Mouse (Mus musculus): ENCODE results near the gene Eif4g1. TPM values are rescaled to one million over a fixed set of nuclear protein-coding genes. Genes with fewer than 3 reads are reported as not detected.

Eif4g1 gene
- 202 and 210 TPM in 2 replicates for polyA plus RNA-seq (2012; rRNA removed)

DNA sequence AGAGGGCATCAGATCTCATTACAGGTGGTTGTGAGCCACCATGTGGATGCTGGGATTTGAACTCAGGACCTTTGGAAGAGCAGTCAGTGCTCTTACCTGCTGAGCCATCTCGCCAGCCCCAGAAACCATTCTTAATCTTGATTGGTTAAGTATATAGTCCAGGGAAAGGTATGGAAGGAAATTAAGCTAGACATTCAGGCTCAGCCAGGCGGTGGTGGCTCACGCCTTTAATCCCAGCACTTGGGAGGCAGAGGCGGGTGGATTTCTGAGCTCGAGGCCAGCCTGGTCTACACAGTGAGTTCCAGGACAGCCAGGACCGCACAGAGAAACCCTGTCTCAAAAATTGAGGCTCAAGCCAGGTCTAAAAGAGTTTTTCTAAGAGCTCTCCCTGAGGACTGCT lies at the start of gene Eif4g1:
TSS of gene Eif4g1 (plus strand) at position 301 of the 400 bp plus-strand sequence.

DNA sequence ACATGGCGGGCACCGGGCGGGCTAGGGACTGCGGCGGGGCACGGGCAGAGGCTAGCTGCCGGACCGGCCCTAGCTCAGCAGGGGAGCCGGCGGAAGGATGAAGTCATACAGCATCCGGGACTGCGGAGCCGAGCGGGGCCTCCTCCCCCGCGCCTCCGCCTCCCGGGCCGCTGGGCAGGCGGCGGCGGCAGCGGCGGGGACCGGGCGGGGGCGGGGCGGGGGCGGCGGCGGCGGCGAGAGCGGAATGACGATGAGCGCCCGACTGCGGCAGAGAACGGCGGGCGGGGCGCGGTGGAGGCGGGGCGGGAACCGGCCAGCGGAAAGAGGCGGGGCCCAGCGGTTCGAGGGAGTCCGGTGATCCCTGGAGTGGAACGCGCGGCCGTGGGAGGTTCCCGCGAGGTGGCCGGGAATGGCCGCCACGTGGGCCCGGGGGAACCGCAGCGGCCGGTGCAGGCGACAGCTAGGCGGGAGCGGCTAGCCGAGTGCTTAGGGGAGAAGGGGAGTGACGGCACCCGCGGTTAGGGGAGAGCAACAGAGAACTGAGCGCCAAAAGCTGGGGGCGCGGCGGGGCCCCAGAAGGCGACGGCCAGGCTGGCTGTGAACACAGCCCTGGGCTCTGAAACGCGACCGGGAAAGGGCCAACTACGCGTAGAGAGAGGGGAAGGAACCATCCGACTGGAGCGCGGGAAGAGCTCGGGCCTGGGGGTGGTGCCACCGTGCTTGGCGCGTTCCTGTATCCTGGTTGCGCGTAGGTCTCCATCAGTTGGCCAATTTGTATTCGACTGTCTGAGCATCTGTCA lies 46.7 kb upstream of the Eif4g1 start, which contains the start of gene Camk2n2:
TSS of gene Camk2n2 (minus strand) at position 97 of the 800 bp plus-strand sequence.

DNA sequence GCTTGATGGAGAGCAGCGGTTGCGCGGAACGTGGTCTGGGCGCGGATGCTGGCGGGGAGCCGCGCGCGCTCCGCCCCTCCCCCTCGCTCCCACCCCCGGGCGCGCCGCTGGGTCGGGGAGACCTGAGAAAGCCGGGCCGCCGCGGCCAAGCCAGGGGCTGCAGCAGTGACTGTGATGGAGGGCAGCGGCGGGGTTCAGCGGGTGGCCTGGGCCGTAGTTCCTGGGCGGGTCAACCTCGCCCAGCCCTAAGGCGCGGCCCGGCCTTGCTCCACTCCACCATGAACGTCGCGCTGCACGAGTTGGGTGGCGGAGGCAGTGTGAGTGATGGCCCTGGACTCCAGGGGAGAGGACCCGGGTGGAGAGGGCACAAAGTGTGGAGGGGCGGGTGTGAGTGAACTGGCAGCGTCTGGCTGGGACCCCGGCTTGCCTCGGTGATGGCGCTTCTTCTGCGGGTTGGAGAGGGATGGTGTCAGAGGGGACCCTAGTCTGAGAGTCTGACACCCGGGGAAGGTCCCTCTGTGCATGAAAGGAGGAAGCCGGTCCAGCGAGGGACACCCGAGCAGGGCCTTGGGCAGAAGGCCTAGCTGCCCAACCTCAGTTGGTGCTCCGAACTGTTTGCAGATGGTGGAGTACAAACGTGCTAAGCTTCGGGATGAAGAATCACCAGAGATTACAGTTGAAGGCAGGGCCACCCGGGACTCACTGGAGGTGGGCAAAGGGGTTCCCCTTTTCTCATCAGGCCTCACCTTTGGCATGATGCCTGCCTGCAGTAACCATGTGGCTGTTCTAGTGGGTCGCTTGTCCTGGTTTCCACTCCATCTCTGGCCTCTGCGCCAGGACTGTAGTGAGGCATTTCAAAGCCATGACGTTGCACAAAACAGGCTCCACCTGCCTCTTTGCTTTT lies 38.1 kb upstream of the Eif4g1 start, which contains the start of gene Ece2:
TSS of gene Ece2 (plus strand) at position 98 of the 904 bp plus-strand sequence.

DNA sequence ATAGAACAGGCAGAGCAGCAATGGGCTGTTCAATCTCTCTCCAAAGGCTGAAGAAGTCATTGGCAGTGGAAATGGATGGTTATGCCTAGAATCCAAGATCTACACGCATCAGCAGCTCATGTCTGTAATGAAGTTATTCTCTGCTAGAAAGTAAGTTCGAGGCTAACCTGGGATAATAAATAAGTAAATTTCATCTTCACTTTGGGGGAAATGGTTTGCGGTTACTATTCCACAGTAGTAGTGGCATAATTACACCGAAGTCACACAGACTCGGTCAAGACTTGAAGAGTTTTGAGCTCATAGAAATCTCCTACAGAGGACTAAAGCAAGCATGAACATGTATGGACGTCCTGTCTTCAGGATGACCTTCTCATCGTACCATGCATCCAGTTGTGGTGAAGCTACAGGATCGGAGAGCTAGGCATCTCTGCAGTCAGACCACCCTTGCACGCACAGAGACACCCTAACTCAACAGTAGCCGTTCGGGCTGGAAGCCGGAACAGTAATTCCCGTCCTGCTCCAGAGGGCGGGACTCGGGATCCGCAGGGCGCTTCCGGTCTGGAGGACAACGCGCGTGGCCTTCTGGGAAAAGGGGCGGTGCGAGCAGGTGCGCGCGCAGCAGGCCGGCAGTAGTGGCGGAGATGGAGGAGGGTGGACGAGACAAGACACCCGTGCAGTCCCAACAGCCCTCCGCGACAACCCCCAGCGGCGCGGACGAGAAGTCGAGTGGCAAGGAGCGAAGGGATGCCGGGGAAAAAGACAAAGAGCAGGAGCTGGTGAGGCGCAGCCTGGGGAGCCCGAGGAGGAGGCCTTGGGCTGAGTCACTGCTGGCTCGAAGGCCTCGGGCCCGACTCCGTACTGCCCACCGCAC lies 16.8 kb upstream of the Eif4g1 start, which contains the start of gene Psmd2:
TSS of gene Psmd2 (plus strand) at position 577 of the 871 bp plus-strand sequence.

DNA sequence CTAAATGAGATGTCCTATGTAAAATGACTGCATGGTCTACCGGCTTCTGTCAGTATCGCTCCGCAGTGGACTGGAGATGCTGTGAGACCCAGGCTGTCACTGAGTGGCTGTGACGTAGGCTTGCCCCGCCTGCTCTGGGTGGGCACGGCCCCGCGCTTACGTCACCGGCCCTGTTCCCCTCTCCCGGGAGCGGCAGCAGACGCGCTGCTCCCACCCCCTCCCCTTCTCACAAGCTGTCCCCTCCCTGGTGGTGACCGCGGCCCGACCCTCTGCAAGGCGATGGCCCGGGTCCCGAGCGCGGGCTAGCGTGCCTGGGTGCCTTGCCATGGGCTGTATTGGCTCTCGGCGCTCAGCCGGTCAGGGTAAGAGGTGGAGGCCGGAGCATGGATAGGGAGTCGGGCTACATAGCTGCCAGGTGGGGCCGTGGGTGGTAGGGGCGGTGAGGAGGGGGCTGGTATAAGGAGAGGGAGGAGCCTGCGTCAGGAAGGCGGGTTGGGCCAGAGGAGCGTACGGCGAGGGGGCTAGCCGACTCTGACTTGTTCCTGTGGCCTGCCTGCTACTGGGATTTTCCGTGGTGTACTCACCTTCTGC lies 25.1 kb downstream of the Eif4g1 start, which contains the start of gene Fam131a:
TSS of gene Fam131a (plus strand) at position 131 of the 591 bp plus-strand sequence.

DNA sequence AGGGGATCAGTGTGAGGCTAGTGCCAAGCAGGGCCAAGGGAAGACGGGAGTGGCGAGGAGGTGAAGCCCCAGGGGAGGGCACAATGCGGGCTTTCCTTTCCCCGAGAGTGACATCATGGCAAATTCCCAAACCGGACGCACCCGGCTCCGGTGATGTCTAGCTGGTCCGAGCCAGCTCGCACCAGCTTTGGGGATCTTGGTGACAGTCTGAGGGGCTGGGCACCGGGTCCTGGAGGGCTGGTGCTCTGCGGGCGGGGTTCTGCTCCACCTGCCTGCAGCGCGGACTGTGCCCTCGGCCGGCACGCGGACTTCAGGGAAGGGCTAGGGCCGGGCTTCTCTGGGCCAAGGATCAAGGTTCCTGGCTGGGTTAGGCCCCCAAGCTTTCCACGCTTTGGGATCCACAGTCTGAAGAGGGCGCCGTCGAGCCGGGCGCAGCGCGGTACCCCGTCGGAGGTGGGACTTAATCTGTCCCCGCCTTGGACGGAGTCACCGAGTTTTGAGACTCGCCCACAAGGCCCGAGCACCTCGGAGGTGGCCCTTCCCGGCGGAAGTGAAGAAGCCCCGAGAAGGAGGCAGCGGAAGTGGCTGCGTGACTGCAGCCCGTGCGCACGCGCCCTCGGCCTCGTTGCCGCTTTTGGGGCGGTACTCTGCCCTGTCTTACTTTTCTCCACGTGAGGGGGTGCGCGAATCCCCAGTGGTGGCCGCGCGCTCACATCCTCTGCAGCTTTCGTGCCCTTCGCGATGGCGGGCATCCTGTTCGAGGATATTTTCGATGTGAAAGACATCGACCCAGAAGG lies 49.3 kb downstream of the Eif4g1 start, which contains the start of the genes Polr2h and Clcn2:
TSS of gene Polr2h (plus strand) at position 485 of the 797 bp plus-strand sequence.
TSS of gene Clcn2 (minus strand) at position 566 of the 797 bp plus-strand sequence.

DNA sequence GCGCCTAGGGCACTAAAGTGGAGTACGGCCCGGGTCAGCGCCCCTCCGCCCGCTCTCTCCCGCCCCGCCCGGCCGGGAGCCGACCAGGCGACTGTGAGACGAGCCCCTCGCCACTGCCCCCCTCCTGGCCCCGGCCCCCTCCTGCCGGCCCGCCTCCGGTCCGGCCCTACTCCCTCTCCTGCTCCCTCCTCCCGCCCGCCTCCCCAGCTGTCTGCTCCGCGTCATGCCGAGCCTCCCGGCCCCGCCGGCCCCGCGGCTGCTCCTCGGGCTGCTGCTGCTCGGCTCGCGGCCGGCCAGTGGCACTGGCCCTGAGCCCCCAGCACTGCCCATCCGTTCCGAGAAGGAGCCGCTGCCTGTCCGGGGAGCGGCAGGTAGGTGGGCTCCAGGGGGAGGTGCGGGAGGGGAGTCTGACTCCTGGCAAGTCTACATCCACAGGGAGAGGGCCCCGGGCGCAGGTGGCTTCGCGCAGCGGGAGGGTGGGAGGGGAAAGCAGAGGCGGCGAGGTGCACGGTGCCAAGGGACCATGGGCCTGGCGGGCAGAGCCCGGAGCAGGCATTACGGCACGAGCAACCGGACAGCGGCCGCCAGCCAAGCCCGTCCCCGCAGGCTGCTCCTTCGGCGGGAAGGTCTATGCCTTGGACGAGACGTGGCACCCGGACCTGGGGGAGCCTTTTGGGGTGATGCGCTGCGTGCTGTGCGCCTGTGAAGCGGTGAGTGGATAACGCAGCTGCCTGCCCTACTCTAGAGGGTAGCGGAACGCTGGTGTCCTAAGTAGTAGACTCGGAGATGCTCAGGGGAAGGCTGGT lies 65.0 kb downstream of the Eif4g1 start, which contains the start of gene Chrd:
TSS of gene Chrd (plus strand) at position 203 of the 806 bp plus-strand sequence.

DNA sequence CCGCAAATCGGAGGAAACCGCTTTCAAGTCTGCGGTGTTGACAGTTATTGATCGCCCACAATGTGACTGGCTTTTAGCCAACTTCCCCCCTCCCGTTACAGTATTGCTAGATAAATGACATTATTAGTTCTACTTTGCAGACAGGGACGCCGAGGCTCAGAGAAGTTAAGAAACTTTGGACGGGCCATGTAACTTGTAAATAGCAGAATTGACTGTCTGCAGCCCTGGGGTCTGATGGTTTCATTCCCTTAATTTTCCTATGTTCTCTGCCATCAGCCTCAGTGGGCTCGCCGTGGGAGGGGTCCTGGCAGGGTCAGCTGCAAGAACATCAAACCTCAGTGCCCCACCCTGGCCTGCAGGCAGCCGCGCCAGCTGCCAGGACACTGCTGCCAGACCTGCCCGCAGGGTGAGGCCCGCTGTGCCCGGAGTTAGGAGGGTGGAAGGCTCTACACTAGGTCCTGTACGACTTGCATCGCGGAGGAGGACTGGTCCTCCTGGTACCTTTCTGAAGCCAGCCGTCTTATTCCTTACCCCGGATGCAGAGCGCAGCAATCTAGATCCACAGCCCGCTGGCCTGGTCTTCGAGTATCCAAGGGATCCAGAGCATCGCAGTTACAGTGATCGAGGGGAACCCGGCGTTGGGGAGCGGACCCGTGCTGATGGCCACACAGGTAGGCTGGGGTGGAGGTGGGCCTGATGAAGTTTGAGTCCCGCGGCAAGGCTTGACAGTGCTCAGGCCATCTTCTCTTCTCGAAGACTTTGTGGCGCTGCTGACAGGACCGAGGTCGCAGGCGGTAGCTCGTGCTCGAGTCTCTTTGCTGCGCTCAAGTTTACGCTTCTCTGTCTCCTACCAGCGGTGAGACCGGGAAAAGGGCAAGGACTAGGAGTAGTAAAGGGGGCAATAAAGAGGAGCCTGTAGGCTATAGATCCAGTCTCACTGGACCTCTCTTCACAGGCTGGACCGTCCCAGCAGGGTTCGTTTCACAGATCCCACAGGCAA lies 65.9 kb downstream of the Eif4g1 start, which contains the start of gene Thpo:
TSS of gene Thpo (minus strand) at position 781 of the 1,000 bp plus-strand sequence.

Other genes with a start within 250 kb of the Eif4g1 start
- 314 and 317 TPM in 2 replicates for gene Abcc5, start 241.9 kb upstream of the Eif4g1 start, polyA plus RNA-seq (2012; rRNA removed)
- gene Eif2b5, start 169.5 kb upstream of the Eif4g1 start, polyA plus RNA-seq (2012; rRNA removed), result 53.5 and 54.5 TPM in 2 replicates
- gene Dvl3, start 151.3 kb upstream of the Eif4g1 start, polyA plus RNA-seq (2012; rRNA removed), result 46.6 and 54.8 TPM in 2 replicates
- 1,387 and 1,451 TPM in 2 replicates for gene Ap2m1, start 132.8 kb upstream of the Eif4g1 start, polyA plus RNA-seq (2012; rRNA removed)
- gene Abcf3, start 119.7 kb upstream of the Eif4g1 start, polyA plus RNA-seq (2012; rRNA removed), result 70.8 and 74.8 TPM in 2 replicates
- 54.7 and 55.0 TPM in 2 replicates for gene Vwa5b2, start 78.8 kb upstream of the Eif4g1 start, polyA plus RNA-seq (2012; rRNA removed)
- 6.6 and 7.1 TPM in 2 replicates for gene Eef1akmt4, start 56.7 kb upstream of the Eif4g1 start, polyA plus RNA-seq (2012; rRNA removed)
- gene Gm49333, start 56.7 kb upstream of the Eif4g1 start, polyA plus RNA-seq (2012; rRNA removed), result not detected in 2 replicates
- 16.5 and 18.6 TPM in 2 replicates for gene Alg3, start 56.6 kb upstream of the Eif4g1 start, polyA plus RNA-seq (2012; rRNA removed)
- gene Camk2n2, start 47.0 kb upstream of the Eif4g1 start, polyA plus RNA-seq (2012; rRNA removed), result 120 and 138 TPM in 2 replicates
- 35.4 and 35.7 TPM in 2 replicates for gene Ece2, start 38.5 kb upstream of the Eif4g1 start, polyA plus RNA-seq (2012; rRNA removed)
- gene Psmd2, start 16.7 kb upstream of the Eif4g1 start, polyA plus RNA-seq (2012; rRNA removed), result 232 and 236 TPM in 2 replicates
- gene Fam131a, start 24.9 kb downstream of the Eif4g1 start, polyA plus RNA-seq (2012; rRNA removed), result 85.0 and 85.2 TPM in 2 replicates
- 67.6 and 70.6 TPM in 2 replicates for gene Polr2h, start 49.4 kb downstream of the Eif4g1 start, polyA plus RNA-seq (2012; rRNA removed)
- 70.5 and 74.5 TPM in 2 replicates for gene Clcn2, start 49.4 kb downstream of the Eif4g1 start, polyA plus RNA-seq (2012; rRNA removed)
- 24.4 and 26.3 TPM in 2 replicates for gene Chrd, start 64.8 kb downstream of the Eif4g1 start, polyA plus RNA-seq (2012; rRNA removed)
- 4.2 and 4.4 TPM in 2 replicates for gene Thpo, start 66.2 kb downstream of the Eif4g1 start, polyA plus RNA-seq (2012; rRNA removed)